Mouse (Mus musculus) liver, embryonic 11.5 days (tissue): ENCODE measurements at regions not wholly inside any gene's neighbourhood (a gene's known extent, or its start where the extent isn't known, plus 50 kb on each side); places are given as distances from the start of the nearest gene placed in this dataset.

Experiments used
- ATAC-seq: fragments of 200-750 bp; cut with Nextera tagmentation; replicated peaks from 2 replicates; pipeline ENCODE4 v1.8.0; 2017; ENCODE audit warnings: moderate number of reproducible peaks, mild to moderate bottlenecking, moderate TSS enrichment, moderate library complexity; ENCODE audit not compliant: low FRiP score
- DNase-seq: peaks from one replicate; pipeline ENCODE4 v3.0.0-alpha.2; 2017; ENCODE audit warnings: low spot score
- H3K27ac ChIP-seq: fragments of 300-500 bp; sonication (generic); 2 replicates; pipeline ENCODE4 v1.5.1; 2014; ENCODE audit warnings: mild to moderate bottlenecking, low read depth, low read length, control low read depth
- H3K27me3 ChIP-seq: fragments of 300-500 bp; sonication (generic); replicated peaks from 2 replicates; pipeline ENCODE4 v1.6.1; 2014; ENCODE audit warnings: low read length, mixed read lengths; ENCODE audit not compliant: control insufficient read depth, insufficient read depth
- H3K36me3 ChIP-seq: fragments of 300-500 bp; sonication (generic); 2 replicates; pipeline ENCODE4 v1.6.1; 2014; ENCODE audit warnings: mild to moderate bottlenecking, low read length, moderate library complexity, mixed read lengths; ENCODE audit not compliant: control insufficient read depth, insufficient read depth
- H3K4me1 ChIP-seq: fragments of 300-500 bp; sonication (generic); replicated peaks from 2 replicates; pipeline ENCODE4 v1.6.1; 2014; ENCODE audit warnings: low read length, mixed read lengths; ENCODE audit not compliant: control insufficient read depth, insufficient read depth
- H3K4me2 ChIP-seq: fragments of 300-500 bp; sonication (generic); 2 replicates; pipeline ENCODE4 v1.6.1; 2014; ENCODE audit warnings: mild to moderate bottlenecking, control low read depth, moderate library complexity
- H3K4me3 ChIP-seq: fragments of 300-500 bp; sonication (generic); 2 replicates; pipeline ENCODE4 v1.5.1; 2014; ENCODE audit warnings: low read depth, low read length, control low read depth
- H3K9ac ChIP-seq: fragments of 300-500 bp; sonication (generic); 2 replicates; pipeline ENCODE4 v1.6.1; 2014; ENCODE audit warnings: low read depth, low read length, control low read depth
- H3K9me3 ChIP-seq: fragments of 300-500 bp; sonication (generic); 2 replicates; pipeline ENCODE4 v1.6.1; 2016; ENCODE audit warnings: low read length, inconsistent platforms, mixed read lengths; ENCODE audit not compliant: control insufficient read depth
- WGBS: fragments of 180-500 bp; shearing (Covaris S2); extraction: QIAGEN DNeasy Blood & Tissue Kit; methylation state at CpG from one replicate; pipeline ENCODE4 v1.1.7; 2014; 5-methylcytosine and 5-hydroxymethylcytosine counted together

GRCm38 (mm10) chr5:4554972-4555371 lies 202.9 kb downstream of the Fzd1 start:
- no peak overlapping the region for H3K27ac ChIP-seq
- H3K9ac ChIP-seq: no peak overlapping the region
- H3K27me3 ChIP-seq: no peaks in the 10 kb centered on the region
- no peak overlapping the region for H3K4me2 ChIP-seq
- H3K4me3 ChIP-seq: no peak overlapping the region
- H3K9me3 ChIP-seq: no peaks in the 10 kb centered on the region
- WGBS: 55% methylated on average over 2 of the region's 2 CpGs
- no peaks in the 10 kb centered on the region for H3K4me1 ChIP-seq
- no peaks in the 10 kb centered on the region for H3K36me3 ChIP-seq
- ATAC-seq (no peak), DNase-seq (no peak)

DNA sequence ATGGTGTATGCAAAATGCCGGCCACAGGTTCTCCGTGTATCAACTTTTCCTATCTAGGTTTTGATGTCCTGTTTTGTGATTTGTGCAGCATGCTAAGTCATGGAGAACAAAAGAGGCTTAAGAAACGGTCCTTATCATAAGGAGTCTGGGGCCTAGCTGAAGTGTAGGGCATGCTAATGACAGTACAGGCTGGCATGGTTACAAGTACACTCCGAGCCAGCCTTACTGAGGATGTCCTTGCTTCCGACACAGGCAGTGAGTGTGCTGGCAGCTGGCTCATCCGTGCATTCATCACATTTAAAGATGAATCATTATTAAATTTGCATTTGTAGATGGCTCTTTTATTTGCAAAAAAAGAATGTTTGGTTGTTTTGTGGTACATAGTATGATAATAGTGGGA lies 219.3 kb downstream of the Fzd1 start:
- H3K27ac ChIP-seq: no peak overlapping the region
- H3K4me1 ChIP-seq: no peaks in the 10 kb centered on the region
- H3K9me3 ChIP-seq: no peaks in the 10 kb centered on the region
- H3K36me3 ChIP-seq: no peaks in the 10 kb centered on the region
- 78% methylated on average over 6 of the region's 6 CpGs for WGBS
- ATAC-seq: no peak
- H3K27me3 ChIP-seq: no peaks in the 10 kb centered on the region
- H3K9ac ChIP-seq: no peak overlapping the region
- no peak for DNase-seq
- H3K4me2 ChIP-seq: no peak overlapping the region
- H3K4me3 ChIP-seq: no peak overlapping the region

DNA sequence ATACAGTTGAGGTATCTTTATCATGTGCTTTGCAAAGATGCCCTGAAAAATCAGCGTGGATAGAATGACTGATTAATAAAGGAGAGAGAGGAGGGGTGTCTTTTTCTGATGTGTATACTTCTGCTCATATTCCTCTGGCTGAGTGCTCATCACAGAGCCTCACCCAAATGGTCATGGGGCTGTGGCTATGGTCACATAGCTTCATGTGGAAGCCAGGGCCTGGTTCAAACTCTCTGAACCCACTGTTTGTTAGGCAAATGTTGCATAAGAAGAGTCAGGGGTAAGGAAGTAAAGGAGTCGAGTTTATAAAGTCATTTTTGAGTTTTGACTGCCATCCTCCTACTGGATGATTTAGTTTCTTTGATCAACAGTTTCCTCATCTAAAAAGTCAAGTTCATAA lies 221.0 kb downstream of the Fzd1 start:
- no peaks in the 10 kb centered on the region for H3K36me3 ChIP-seq
- WGBS: 70% methylated on average over 2 of the region's 2 CpGs
- no peaks in the 10 kb centered on the region for H3K4me1 ChIP-seq
- ATAC-seq (no peak), DNase-seq (no peak)
- no peak overlapping the region for H3K4me3 ChIP-seq
- H3K9ac ChIP-seq: no peak overlapping the region
- H3K27ac ChIP-seq: no peak overlapping the region
- H3K4me2 ChIP-seq: no peak overlapping the region
- no peaks in the 10 kb centered on the region for H3K9me3 ChIP-seq
- H3K27me3 ChIP-seq: no peaks in the 10 kb centered on the region

DNA sequence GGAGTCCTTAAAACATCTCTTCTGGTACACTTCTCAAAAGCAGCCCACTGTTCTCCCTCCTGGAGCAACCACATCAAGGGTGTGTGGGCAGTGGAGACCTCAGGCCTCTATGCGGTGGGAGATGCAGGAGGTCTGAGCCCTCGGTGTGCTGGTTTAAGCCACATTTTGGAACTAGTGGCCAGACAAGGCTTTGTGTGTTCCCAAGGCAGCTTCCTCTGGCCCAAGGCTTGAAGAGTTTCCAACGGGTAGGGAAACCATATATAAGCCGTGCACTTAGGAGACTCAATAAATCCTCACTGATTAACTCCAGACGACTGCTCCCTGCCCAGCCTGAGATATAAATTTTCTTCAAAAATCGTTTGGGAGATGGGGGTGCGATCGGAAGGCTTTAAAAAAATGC lies 221.9 kb downstream of the Fzd1 start:
- no peak for ATAC-seq
- Histone ChIP-seq H3K9me3 (no peaks in the 10 kb centered on the region), H3K4me3 (no peak overlapping the region), H3K4me2 (no peak overlapping the region), H3K27ac (no peak overlapping the region), H3K9ac (no peak overlapping the region), H3K27me3 (no peaks in the 10 kb centered on the region), H3K36me3 (no peaks in the 10 kb centered on the region), H3K4me1 (no peaks in the 10 kb centered on the region)
- no peak for DNase-seq
- WGBS: 65% methylated on average over 8 of the region's 8 CpGs

GRCm38 (mm10) chr5:4534512-4534911 lies 223.3 kb downstream of the Fzd1 start:
- Histone ChIP-seq H3K9ac (no peak overlapping the region), H3K4me2 (no peak overlapping the region), H3K4me1 (no peaks in the 10 kb centered on the region), H3K9me3 (no peaks in the 10 kb centered on the region), H3K36me3 (no peaks in the 10 kb centered on the region), H3K27ac (no peak overlapping the region), H3K27me3 (no peaks in the 10 kb centered on the region), H3K4me3 (no peak overlapping the region)
- DNase-seq (no peak), ATAC-seq (no peak)
- 50% methylated on average over 2 of the region's 2 CpGs for WGBS

DNA sequence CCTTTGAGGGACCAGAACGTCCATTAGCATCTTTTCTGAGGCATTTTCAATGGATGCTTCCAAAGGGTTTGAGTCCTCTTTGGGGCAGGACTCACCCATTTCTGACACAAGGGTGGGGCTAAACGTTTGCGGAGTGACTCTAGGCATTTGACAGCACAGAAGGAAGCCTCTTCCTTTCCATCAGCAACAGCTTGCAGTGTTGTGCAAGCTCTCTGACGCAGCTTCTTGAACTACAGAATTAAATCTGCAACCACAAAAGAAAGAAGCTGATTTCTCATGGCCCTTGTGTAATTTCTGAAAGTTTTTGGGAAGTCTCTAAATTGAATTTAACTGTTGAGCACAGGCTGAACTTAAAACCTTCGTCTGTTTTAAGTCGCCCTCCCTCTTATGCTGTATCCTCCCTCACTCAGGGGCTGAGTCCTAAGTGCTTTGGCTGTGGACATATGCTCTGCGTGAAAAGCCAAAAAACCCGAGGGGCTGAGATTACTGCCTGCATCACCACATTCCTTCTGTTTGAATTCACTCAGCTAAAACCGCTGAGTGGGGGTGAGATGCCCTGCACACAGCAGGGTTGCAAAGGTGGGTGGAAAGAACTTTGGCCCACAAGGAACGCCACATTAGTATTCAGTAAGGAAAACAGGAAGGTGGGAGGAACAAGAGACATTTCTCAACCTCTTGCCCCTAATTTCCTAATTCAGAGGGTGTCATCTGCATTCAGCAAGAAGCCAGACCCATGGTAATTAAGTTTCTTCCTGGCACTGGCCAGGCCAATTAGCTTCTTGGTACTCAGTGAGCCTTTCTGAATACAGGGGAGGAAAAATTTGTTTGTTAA lies 227.4 kb downstream of the Fzd1 start:
- H3K4me3 ChIP-seq: no peak overlapping the region
- H3K27me3 ChIP-seq: no peaks in the 10 kb centered on the region
- DNase-seq (no peak), ATAC-seq (no peak)
- 34% methylated on average over 10 of the region's 10 CpGs for WGBS
- H3K4me1 ChIP-seq: no peaks in the 10 kb centered on the region
- H3K9ac ChIP-seq: no peak overlapping the region
- H3K9me3 ChIP-seq: no peaks in the 10 kb centered on the region
- H3K36me3 ChIP-seq: no peaks in the 10 kb centered on the region
- H3K27ac ChIP-seq: no peak overlapping the region
- H3K4me2 ChIP-seq: no peak overlapping the region

GRCm38 (mm10) chr5:4526042-4526815 lies 231.6 kb downstream of the Fzd1 start:
- Histone ChIP-seq H3K4me1 (no peaks in the 10 kb centered on the region), H3K4me2 (no peak overlapping the region), H3K27me3 (no peaks in the 10 kb centered on the region), H3K9ac (no peak overlapping the region), H3K27ac (no peak overlapping the region), H3K36me3 (no peaks in the 10 kb centered on the region), H3K4me3 (no peak overlapping the region), H3K9me3 (no peaks in the 10 kb centered on the region)
- 80% methylated on average over 9 of the region's 9 CpGs for WGBS
- no peak for ATAC-seq
- no peak for DNase-seq

- WGBS: 79% methylated on average over 3 of the region's 3 CpGs
These were observed 257.2 kb downstream of the Fzd1 start for GRCm38 (mm10) chr5:4500599-4500998.

DNA sequence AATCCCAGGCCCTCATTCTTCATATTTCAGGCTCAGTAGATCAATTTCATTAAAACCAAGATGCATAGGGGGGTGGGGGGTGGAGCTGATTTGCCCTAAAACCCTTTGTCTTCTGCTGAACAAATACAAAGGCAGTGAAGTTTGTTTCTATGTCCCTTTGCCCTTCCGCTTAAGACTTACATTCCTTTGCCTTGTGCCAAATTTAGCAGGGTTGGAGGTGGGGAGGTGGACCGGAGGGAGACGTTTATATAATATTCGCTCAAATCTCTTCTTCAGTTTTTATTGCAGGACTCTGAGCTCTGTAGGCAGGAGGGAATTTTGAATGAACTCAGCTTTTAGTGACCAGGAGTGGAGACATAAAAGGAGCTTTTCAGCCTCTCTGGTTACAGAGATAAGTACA lies 258.8 kb downstream of the Fzd1 start:
- Histone ChIP-seq H3K4me3 (no peak overlapping the region), H3K9ac (no peak overlapping the region), H3K4me1 (no peaks in the 10 kb centered on the region; the same call in 1 of the 2 replicates), H3K27ac (no peak overlapping the region), H3K27me3 (no peaks in the 10 kb centered on the region), H3K4me2 (no peak overlapping the region), H3K36me3 (no peaks in the 10 kb centered on the region), H3K9me3 (no peaks in the 10 kb centered on the region)
- 51% methylated on average over 4 of the region's 4 CpGs for WGBS
- DNase-seq (no peak), ATAC-seq (no peak)

More at GRCm38 (mm10) chr5:4500599-4500998, 257.2 kb downstream of the Fzd1 start:
- DNase-seq (no peak), ATAC-seq (no peak)
- Histone ChIP-seq H3K4me2 (no peak overlapping the region), H3K4me1 (no peaks in the 10 kb centered on the region; the same call in 1 of the 2 replicates), H3K9me3 (no peaks in the 10 kb centered on the region), H3K36me3 (no peaks in the 10 kb centered on the region), H3K4me3 (no peak overlapping the region), H3K9ac (no peak overlapping the region), H3K27me3 (no peaks in the 10 kb centered on the region), H3K27ac (no peak overlapping the region)
